Mouse (Mus musculus) stomach, embryonic 15.5 days (tissue): ENCODE measurements around the gene Tmem119. TPM values are rescaled to one million over a fixed set of nuclear protein-coding genes. Genes with fewer than 3 reads are reported as not detected.
"Not testable (repeated sequence)": the region's sequence is repeated elsewhere in the genome, so short reads cannot be mapped to it uniquely, and the experiment has no call there.

Experiments used
- ATAC-seq: fragments of 200-750 bp; cut with Nextera tagmentation; 2 replicates; pipeline ENCODE4 v1.8.0; 2017; ENCODE audit warnings: low read depth, moderate number of reproducible peaks, moderate TSS enrichment; ENCODE audit not compliant: insufficient read depth, low FRiP score
- H3K27ac ChIP-seq: fragments of 300-500 bp; sonication (generic); 2 replicates; pipeline ENCODE4 v1.5.1; 2015; ENCODE audit warnings: mild to moderate bottlenecking, inconsistent platforms
- H3K27me3 ChIP-seq: fragments of 300-500 bp; sonication (generic); replicated peaks from 2 replicates; pipeline ENCODE4 v1.6.1; 2015; ENCODE audit warnings: inconsistent platforms
- H3K36me3 ChIP-seq: fragments of 300-500 bp; sonication (generic); 2 replicates; pipeline ENCODE4 v1.6.1; 2015; ENCODE audit warnings: inconsistent platforms
- H3K4me1 ChIP-seq: fragments of 300-500 bp; sonication (generic); 2 replicates; pipeline ENCODE4 v1.6.1; 2015; ENCODE audit warnings: inconsistent platforms
- H3K4me2 ChIP-seq: fragments of 300-500 bp; sonication (generic); 2 replicates; pipeline ENCODE4 v1.6.1; 2015; ENCODE audit warnings: mild to moderate bottlenecking, inconsistent platforms
- H3K4me3 ChIP-seq: fragments of 300-500 bp; sonication (generic); replicated peaks from 2 replicates; pipeline ENCODE4 v1.5.1; 2015; ENCODE audit warnings: inconsistent platforms
- H3K9ac ChIP-seq: fragments of 300-500 bp; sonication (generic); 2 replicates; pipeline ENCODE4 v1.6.1; 2015; ENCODE audit warnings: inconsistent platforms
- H3K9me3 ChIP-seq: fragments of 300-500 bp; sonication (generic); 2 replicates; pipeline ENCODE4 v1.6.1; 2016; ENCODE audit warnings: inconsistent platforms
- WGBS: fragments of 180-500 bp; shearing (Covaris S2); methylation state at CpG from one replicate; pipeline ENCODE4 v1.1.7; 2015; 5-methylcytosine and 5-hydroxymethylcytosine counted together
- polyA plus RNA-seq: library from polyadenylated mRNA; unstranded; fragments of >200 nt; fragmentation: Nextera tagmentation; extraction: Ambion mirVana; gene quantifications from 2 replicates; pipeline ENCODE4 v1.2.1, GENCODE M21; 2015

Tmem119 gene
- polyA plus RNA-seq, 1 experiment from 2014 or later: 60.6 TPM

DNA sequence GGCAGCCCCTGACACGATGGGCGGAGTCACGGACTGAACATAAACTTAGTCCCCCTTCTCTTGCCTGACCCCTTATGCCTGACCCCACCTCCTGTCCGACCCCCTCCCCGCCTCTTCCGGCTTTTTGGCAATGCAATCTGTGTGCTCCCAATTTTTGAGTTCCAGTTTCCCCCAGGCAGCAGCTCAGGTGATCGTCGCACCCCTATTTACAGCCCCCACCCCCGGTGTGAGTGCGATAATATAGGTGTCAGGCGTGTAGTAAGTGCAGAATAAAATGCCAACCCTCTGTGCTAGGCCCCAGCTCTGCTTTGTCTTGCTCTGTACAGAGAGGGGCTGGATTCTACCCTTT is 14.7 kb upstream of the Tmem119 start:
- no peak overlapping the region for H3K9ac ChIP-seq
- no peak overlapping the region for H3K4me2 ChIP-seq
- H3K36me3 ChIP-seq: no peaks in the 10 kb centered on the region
- H3K27me3 ChIP-seq: no peaks in the 10 kb centered on the region
- H3K4me1 ChIP-seq: 0 out of 2 replicates have a peak, but pooled peaks cover 7% of the 10 kb centered on the region
- WGBS: 50% methylated on average over 11 of the region's 11 CpGs
- H3K4me3 ChIP-seq: no peak overlapping the region
- H3K9me3 ChIP-seq: no peaks in the 10 kb centered on the region
- no peak overlapping the region for H3K27ac ChIP-seq
- ATAC-seq: no peak

DNA sequence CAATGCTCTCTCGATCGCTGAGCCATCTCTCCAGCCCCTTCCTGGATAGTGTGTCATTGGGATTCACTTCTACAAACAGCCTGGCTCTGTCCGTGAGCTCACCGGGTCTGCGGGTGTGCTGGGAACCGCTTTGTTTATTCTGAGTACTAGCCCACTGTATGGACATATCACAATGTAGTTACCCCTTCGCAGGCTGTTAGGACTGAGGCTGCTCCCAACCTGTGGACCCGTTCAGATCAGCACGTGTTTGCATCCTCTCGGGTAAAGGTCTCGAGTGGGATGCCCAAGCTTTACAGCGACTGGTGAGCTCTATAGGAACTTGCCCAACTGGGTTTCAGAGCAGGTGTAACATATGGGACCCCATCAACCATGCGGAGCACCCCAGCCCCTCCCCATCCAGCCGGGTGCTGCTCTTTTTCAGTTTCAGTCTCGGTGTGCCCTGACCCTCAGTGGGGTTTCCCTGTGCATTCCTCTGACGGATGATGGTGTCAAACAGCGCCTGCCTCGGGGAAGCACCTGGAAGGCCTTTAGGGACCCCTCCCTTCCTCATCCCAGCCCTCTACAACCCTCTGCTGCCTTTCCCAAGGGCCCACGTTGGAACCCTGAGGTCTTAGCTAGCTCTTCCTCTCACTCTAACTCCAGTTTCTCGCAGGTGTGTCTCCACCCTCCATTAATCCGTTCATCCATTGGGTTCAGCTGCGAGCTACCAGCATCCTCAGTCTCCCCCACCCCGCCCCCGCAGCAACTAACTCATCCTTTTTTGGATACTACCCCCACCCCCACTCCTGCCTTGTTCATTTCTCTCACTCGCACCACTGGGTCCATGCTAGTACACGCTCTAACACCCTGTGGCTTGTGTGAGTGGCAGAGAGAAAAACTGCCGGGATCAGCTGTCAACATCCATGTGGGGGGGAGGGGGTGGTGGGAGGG is 14.1 kb upstream of the Tmem119 start:
- Histone ChIP-seq H3K4me3 (no peak overlapping the region), H3K9ac (no peak overlapping the region), H3K4me1 (0 out of 2 replicates have a peak, but pooled peaks cover 7% of the 10 kb centered on the region), H3K36me3 (no peaks in the 10 kb centered on the region), H3K9me3 (no peaks in the 10 kb centered on the region), H3K4me2 (no peak overlapping the region), H3K27me3 (no peaks in the 10 kb centered on the region), H3K27ac (no peak overlapping the region)
- WGBS: 34% methylated on average over 27 of the region's 27 CpGs
- no peak for ATAC-seq

DNA sequence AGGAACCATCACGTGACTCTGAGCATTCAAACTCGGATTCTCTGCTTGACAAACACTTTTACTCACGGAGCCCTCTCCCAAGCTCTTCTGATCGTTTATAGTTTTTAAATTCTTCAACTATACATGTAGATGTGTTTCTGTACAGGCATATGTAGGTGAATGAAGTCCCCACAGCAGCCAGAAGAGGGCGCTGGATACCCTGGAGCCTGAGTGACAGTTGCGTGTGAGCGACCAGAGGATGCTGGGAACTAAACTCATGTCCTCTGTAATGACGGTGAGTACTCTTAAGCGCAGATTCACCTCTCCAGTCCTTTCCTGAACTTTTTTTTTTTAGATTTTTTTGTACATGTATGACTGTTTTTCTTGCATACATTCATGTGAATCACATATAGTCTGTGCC is 13.3 kb upstream of the Tmem119 start:
- Histone ChIP-seq H3K4me3 (no peak overlapping the region), H3K27me3 (no peaks in the 10 kb centered on the region), H3K9me3 (no peaks in the 10 kb centered on the region), H3K9ac (no peak overlapping the region), H3K4me2 (no peak overlapping the region), H3K36me3 (no peaks in the 10 kb centered on the region), H3K27ac (no peak overlapping the region), H3K4me1 (0 out of 2 replicates have a peak, but pooled peaks cover 7% of the 10 kb centered on the region)
- ATAC-seq: no peak
- WGBS: 14% methylated on average over 9 of the region's 9 CpGs

DNA sequence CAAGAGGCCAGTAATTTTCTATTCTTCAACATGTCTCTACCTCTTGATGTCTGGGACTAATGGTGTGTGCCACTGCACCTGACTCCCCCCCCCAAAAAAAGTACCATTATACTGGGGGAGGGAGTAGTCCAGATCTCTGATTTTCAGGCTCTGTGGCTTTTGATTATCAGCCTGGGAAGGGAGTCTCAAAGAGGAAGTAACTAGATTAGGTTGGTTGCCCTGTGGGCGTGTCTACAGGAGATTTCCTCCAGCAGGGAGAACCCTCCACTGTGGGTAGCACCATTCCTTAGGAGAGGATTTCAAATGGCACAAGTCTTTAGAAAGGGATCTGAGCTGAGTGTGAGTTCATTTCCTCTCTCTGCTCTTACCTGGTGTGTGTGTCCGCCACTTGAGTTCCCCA is 12.3 kb upstream of the Tmem119 start:
- 90% methylated on average over 2 of the region's 2 CpGs for WGBS
- ATAC-seq: no peak
- Histone ChIP-seq H3K27me3 (no peaks in the 10 kb centered on the region), H3K36me3 (no peaks in the 10 kb centered on the region), H3K4me3 (no peak overlapping the region), H3K27ac (no peak overlapping the region), H3K4me2 (no peak overlapping the region), H3K4me1 (peaks cover 15% of the 10 kb centered on the region; the same call in 1 of the 2 replicates), H3K9ac (no peak overlapping the region), H3K9me3 (no peaks in the 10 kb centered on the region)

DNA sequence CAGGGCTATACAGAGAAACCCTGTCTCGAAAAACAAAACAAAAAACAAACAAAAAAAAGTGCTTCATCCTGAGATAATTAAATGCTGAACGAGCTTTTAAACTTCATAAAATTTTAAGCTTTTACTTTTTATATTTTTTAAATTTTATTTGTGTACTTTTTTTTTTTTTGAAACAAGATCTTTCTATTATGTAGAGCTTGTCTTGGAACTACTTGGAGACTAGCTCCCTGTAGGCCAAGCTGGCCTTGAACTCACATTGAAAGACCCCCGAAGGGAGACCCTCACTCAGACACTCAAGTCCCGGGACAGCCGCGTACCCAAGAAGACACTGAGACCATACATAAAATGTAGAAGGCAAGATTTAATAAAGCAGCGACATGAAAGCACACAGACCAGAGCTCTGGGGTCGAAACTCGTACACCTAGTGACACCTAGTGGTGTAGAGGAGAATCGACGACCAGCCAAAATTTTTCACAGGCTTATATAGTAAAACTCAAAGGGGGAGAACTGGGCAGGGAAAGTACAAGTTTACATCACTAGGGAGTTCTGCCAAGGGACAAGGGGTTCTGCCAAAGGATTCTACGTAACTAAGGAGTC is 11.6 kb upstream of the Tmem119 start:
- H3K4me2 ChIP-seq, H3K36me3 ChIP-seq, ATAC-seq, H3K9ac ChIP-seq, H3K9me3 ChIP-seq, H3K4me3 ChIP-seq, H3K27ac ChIP-seq, H3K27me3 ChIP-seq: not testable (repeated sequence)
- H3K4me1 ChIP-seq: peaks cover 16% of the 10 kb centered on the region; the same call in 1 of the 2 replicates
- 21% methylated on average over 11 of the region's 12 CpGs for WGBS

DNA sequence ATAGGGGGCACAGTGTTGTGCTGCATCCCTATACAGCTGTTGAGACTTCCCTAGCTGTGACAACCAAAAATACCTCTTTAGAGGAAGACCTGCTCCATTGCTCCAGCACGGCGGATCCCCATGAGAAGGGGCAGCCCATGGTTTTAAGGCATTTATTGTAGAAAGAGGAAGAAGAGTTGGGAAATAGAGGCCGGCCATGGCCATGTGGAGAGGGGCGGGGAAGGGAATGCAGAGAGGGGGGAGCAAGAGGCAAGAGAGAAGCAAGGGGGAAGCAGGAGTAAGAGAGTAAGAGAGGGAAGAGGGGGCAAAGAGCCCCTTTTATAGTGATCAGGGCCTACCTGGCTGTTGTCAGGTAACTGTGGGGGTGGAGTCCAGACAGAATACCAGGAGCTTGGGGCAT is 9.8 kb upstream of the Tmem119 start:
- 89% methylated on average over 4 of the region's 4 CpGs for WGBS
- ATAC-seq: no peak
- no peak overlapping the region for H3K27ac ChIP-seq
- H3K4me3 ChIP-seq: no peak overlapping the region
- no peaks in the 10 kb centered on the region for H3K36me3 ChIP-seq
- no peaks in the 10 kb centered on the region for H3K27me3 ChIP-seq
- H3K4me2 ChIP-seq: no peak overlapping the region
- H3K4me1 ChIP-seq: peaks cover 9% of the 10 kb centered on the region; the same call in 1 of the 2 replicates
- H3K9me3 ChIP-seq: no peaks in the 10 kb centered on the region
- no peak overlapping the region for H3K9ac ChIP-seq

DNA sequence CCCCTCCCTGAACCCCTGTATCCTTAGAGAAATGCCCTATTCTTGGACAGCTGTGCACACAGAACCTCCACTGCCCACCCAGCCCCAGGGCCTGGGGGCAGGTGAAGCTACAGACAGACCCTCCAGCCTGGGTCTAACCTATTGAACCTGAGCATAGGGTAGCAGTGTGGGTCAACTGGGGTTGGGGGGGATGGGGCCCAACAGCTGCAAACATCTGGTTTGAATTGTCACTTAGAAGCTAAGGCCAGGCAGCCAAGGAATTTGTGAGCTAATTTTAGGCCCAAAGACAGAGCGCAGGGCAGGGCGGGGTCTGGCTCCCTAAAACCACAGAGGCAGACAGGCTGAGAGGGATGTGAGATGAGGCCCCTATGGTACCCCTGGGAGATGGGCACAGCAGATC is 7.9 kb upstream of the Tmem119 start:
- ATAC-seq: no peak

DNA sequence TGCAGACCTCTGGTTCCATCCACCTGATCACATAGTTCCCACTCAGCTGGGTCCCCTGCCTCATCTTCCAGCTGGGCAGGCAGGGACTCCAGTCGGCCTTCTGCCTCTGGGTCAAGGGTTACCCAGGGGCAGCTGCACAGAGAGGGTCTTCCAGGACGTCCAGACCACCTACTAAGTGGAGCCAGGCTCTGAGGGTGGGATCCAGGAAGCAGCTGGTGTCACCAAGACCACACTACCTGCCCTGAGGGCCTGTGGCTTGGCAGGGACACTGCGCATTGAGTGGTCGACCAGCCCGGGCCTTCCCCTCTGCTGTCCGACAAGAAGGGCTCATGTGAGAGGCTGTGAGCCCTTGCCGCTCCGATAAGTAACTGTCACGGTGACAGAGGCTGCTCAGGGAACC is 7.4 kb upstream of the Tmem119 start:
- no peak overlapping the region for H3K9ac ChIP-seq
- no peak overlapping the region for H3K4me2 ChIP-seq
- no peak for ATAC-seq
- H3K9me3 ChIP-seq: no peaks in the 10 kb centered on the region
- no peak overlapping the region for H3K4me3 ChIP-seq
- H3K27me3 ChIP-seq: no peaks in the 10 kb centered on the region
- 46% methylated on average over 9 of the region's 9 CpGs for WGBS
- H3K36me3 ChIP-seq: no peaks in the 10 kb centered on the region
- peaks cover 9% of the 10 kb centered on the region; the same call in 1 of the 2 replicates for H3K4me1 ChIP-seq
- 0 out of 2 replicates have a peak overlapping the region, but pooled peaks have one; percentile 35 for H3K27ac ChIP-seq

More for the DNA sequence above, 7.9 kb upstream of the Tmem119 start:
- Histone ChIP-seq H3K9me3 (no peaks in the 10 kb centered on the region), H3K27ac (0 out of 2 replicates have a peak overlapping the region, but pooled peaks have one; percentile 35), H3K4me2 (no peak overlapping the region), H3K36me3 (no peaks in the 10 kb centered on the region), H3K9ac (no peak overlapping the region), H3K27me3 (no peaks in the 10 kb centered on the region), H3K4me1 (peaks cover 9% of the 10 kb centered on the region; the same call in 1 of the 2 replicates), H3K4me3 (no peak overlapping the region)
- WGBS: 43% methylated on average over 2 of the region's 2 CpGs

DNA sequence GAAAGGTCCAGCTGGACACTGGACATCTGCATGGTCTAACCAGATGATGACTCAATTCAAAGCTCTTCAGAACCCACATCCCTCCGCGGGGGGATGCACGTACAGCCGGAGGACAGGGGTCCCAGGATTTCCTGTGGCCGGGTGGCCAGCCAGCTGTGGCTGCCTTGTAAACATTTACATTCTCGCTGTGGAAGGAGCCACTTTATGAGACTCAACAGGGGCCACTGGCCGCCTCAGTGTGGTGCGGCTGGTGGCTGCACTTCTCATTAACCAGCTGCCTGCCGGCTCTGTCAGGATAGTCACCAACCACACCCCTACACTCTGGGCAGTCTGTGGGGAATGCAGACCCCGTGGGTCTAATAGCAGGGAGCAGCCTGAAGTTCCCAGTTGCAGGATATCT is 6.1 kb upstream of the Tmem119 start:
- H3K27ac ChIP-seq: peak overlapping the region; percentile 40; the same call in 1 of the 2 replicates
- H3K4me2 ChIP-seq: no peak overlapping the region
- WGBS: 8% methylated on average over 10 of the region's 10 CpGs

DNA sequence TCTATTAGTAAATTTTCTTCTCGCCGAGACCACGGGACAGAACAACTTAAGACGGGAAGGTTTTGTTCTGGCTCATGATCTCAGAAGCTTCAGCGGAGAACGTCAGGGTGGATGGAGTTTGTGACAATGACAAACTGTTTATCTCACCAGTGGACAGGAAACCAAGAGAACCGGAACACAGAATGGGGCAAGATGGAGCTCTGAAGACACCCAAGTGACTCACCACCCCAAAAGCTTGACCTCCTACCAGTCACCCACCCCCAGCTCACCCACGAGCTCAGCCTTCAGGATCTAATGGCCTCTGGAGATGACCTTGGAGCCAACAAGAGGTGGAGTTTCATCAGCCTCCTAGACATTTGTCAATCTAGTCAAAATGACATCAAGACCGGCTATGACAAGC is 5.0 kb upstream of the Tmem119 start:
- peaks cover 14% of the 10 kb centered on the region; the same call in 1 of the 2 replicates for H3K4me1 ChIP-seq
- H3K9me3 ChIP-seq: no peaks in the 10 kb centered on the region
- no peak overlapping the region for H3K4me3 ChIP-seq
- no peak overlapping the region for H3K4me2 ChIP-seq
- no peak for ATAC-seq
- 85% methylated on average over 9 of the region's 9 CpGs for WGBS
- no peaks in the 10 kb centered on the region for H3K27me3 ChIP-seq
- no peak overlapping the region for H3K9ac ChIP-seq
- no peaks in the 10 kb centered on the region for H3K36me3 ChIP-seq
- no peak overlapping the region for H3K27ac ChIP-seq

More for the DNA sequence above, 6.1 kb upstream of the Tmem119 start:
- Histone ChIP-seq H3K36me3 (no peaks in the 10 kb centered on the region), H3K27me3 (no peaks in the 10 kb centered on the region), H3K4me1 (peaks cover 9% of the 10 kb centered on the region; the same call in 1 of the 2 replicates), H3K9ac (no peak overlapping the region), H3K4me3 (no peak overlapping the region), H3K9me3 (no peaks in the 10 kb centered on the region)
- ATAC-seq: peak; percentile 33; the same call in 1 of the 2 replicates

DNA sequence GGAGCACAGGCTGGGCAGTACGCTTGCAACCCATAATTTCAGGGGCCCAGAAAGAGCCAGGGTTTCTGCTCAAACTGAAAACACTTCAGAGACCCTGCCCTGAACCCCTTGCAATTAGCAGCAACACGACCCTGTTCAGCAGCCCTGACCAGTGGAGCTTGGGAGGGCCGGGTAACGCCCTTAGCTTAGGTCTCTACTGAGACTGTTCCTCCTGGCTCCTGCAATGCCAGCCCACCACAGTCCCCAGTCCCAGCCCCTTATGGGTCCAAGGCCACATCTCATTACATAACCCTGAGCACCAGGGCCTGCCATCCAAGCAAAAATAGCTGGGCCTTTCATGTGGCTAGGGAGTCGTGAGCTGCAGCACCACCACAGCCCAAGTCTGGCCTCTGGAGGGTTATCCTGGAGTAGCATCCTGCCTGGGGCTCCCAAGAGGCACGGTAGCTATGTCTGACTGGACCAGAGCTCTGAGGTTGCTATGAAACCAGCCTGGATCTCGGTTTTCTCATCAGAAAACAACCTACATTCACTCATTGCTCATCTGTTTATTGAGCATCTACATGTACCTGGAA is 4.2 kb upstream of the Tmem119 start:
- ATAC-seq: no peak
- Histone ChIP-seq H3K4me1 (peaks cover 15% of the 10 kb centered on the region; the same call in 1 of the 2 replicates), H3K4me3 (no peak overlapping the region), H3K4me2 (no peak overlapping the region), H3K27me3 (no peaks in the 10 kb centered on the region), H3K36me3 (no peaks in the 10 kb centered on the region), H3K27ac (no peak overlapping the region; the same call in 1 of the 2 replicates), H3K9ac (no peak overlapping the region), H3K9me3 (no peaks in the 10 kb centered on the region)
- WGBS: 54% methylated on average over 7 of the region's 7 CpGs
